Mouse (Mus musculus): ENCODE data around the gene Syde2.
"Not testable (repeated sequence)": the region's sequence is repeated elsewhere in the genome, so short reads cannot be mapped to it uniquely, and the experiment has no call there.

Syde2 gene

DNA sequence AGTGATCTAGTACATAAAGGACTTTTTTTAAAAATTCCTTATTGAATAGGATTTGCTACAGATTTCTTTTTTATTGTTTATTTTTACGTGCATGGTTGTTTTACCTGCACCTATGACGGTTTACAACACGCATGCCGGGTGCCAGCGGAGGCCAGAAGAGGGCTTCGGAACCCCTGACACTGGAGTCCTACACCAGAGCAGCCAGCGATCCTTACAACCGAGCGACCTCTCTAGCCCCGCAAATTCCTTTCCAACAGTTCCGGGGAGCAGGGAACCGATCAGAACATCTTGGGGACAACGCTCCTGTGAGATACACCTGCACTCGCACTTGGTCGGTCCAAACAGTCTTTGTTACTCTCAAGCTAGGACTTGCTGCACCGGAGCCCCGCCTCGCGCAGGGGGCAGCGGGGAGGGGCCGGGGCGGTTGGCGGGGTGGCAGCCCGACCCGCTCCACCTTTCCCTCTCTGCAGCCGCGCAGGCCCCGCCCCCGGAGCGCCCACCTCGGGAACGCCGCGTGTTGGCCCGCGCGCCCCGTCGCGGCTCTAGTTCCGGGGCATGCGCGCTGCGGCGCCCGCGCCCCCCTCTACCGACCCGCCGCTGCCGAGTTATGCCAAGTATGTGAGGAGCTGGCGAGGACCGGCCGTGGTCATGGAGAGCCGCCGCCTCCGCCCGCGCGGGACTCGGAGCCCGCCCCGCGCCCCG lies at the start of gene Syde2:
Syde2 (plus strand) TSS at position 603 of the 702 bp plus-strand sequence.
- DNase-seq (ENCODE audit: low read depth, low spot score), result peak; percentile 86

DNA sequence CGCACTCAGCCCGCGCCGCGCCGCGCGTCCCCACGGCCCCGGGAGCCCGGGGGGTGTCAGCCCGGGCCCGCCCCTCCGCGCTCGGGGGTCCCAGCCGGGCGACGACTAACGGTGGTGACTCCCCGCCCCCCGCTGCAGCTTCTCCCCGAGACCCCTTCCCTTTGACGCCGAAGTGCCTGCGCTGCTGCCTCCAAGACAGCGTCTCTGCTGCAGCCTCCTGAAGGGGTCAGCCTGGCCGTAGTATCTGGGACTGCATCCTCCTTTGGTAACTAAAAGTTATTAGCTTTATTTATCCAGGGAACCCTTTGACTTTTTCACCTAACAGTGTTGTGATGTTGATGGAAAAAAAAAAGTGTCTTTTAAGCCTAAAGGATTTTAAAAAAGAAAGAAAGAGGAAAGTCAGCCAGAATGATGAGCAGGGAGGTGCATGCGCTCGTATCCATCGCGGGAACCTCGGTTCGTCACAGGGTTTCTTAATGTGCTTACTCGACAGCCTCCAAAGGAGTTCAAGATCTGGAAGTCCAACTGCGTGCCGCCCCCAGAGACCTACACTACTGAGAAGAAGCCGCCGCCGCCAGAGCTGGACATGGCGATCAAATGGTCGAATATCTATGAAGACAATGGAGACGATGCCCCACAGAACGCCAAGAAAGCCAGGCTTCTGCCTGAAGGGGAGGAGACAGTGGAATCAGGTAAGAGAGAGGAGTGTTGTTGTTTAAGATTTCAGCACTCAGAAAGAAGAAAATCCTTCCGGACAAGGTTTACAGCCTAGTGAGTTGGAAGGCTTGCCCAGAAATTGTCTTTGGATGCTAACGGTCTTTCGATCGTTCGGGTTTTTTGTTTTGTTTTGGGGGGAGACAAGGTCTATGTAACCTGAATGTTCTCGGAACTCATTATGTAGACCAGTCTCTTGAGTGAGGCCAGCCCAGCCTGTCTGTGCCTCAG lies 49.0 kb upstream of the Syde2 start:
- DNase-seq (ENCODE audit: low read depth, low spot score), result peak; percentile 35

DNA sequence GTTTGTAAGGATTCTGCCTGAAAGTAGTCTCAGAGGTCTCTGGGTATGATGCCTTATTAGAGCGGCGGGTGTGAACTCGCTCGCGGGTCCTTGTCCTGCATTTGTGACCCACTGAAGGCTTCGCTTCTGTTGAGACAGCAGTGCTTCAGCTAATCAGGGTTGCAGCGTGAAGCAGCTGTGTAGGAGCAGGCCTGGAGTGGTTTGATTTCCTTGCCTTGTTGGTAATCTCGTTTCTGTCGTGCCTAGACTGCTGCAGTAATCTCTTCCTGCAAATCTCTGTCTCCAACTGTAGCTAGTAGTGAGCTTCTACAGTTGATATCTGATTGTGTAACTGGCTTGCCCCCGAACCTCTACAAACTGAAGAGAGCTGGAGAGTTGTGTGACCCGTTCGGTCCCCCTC lies 48.3 kb upstream of the Syde2 start:
- no peak for DNase-seq (ENCODE audit: low read depth, low spot score)

DNA sequence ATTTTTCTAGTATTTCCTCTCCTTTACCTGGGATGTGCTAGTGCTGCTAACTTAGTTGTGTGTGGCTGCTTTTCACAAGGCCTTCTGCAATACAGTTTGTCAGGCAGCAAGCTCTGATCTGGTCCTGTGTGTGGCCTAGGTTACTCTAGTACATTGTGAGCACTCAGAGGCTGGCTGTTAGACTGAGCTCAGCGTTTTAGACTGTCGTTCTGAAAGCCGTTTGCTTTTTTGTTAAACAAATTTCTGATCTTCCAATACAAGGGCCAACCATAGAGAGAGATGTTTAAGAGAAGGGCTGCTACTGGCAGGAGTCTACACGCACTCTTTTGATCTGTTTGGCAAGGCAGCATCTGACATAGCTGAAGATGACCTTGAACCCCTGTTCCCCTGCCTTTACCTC lies 47.7 kb upstream of the Syde2 start:
- DNase-seq (ENCODE audit: low read depth, low spot score), result no peak

DNA sequence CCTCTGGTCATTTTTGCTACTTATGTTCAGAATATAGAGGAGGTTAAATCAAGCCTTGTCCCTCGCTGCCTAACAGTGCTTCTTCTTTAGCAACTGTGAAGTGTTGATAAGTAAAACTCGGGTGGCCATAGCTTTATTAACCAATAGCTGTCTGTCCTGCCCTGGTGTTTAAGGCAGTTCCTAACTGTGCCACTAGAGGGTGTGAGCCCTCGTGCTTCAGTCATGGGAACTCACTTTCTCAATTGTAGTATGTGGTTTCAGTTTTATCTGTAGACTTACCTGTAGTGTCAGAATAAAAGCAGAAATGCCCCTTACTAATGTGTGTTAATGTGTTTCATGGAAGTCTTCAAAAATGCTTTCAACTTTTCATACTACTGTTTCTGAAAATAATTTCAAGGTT lies 45.7 kb upstream of the Syde2 start:
- peak; percentile 81 for DNase-seq (ENCODE audit: low read depth, low spot score)

DNA sequence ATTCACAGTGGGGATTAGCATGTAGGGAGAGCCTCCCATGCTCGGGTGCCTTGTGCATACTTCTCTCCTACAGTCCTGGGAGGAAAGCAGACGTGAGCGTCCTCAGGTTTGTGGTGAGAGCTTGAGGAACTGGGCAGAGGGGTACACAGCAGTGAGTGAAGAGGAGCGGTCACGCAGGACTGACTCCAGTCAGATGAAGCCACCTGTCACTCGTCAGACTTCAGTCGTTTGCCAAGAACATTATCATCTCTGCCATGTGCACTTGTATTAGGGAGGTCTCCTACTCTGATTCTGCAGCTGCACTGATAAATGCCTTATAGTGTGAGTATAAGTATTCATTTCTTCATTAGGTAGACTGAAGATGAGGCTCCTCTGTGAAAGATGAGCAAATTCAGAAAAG lies 43.3 kb upstream of the Syde2 start:
- DNase-seq (ENCODE audit: low read depth, low spot score), result no peak

DNA sequence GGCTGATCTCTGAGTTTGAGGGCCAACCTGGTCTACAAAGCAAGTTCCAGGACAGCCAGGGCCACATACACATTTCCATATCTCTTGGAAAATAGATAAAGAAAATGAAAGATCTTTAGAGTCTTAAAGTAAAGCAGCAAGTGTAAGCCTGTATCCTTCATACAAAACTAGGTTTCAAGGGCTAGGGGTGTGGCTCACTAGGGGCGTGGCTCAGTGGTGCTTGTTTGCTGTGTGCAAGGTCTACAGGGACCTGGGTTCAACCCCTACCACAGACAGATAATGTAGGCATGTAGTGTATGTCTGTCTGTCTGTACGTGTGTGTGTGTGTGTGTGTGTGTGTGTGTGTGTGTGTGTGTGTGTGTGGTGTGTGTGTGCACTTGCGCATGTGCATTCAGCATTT lies 41.8 kb upstream of the Syde2 start:
- no peak for DNase-seq (ENCODE audit: low read depth, low spot score)

DNA sequence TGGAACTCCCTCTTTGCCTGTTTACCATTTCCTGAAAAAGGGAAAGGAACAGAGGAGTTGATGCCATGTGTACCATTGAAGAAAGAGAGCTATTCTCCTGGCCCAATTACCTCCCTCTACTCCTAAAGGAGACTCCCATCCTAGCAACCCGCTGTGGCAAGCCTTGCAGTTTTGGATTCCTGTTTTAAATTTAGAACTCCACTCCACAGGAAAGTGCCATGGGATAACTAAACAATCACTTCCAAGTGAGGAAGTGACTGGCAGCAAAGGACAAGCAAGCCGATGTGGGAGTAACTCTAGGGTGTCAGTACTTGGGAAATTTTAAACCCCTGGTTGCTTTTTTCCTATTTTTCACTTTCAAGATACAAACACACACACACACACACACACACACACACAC lies 41.0 kb upstream of the Syde2 start:
- no peak for DNase-seq (ENCODE audit: low read depth, low spot score)

DNA sequence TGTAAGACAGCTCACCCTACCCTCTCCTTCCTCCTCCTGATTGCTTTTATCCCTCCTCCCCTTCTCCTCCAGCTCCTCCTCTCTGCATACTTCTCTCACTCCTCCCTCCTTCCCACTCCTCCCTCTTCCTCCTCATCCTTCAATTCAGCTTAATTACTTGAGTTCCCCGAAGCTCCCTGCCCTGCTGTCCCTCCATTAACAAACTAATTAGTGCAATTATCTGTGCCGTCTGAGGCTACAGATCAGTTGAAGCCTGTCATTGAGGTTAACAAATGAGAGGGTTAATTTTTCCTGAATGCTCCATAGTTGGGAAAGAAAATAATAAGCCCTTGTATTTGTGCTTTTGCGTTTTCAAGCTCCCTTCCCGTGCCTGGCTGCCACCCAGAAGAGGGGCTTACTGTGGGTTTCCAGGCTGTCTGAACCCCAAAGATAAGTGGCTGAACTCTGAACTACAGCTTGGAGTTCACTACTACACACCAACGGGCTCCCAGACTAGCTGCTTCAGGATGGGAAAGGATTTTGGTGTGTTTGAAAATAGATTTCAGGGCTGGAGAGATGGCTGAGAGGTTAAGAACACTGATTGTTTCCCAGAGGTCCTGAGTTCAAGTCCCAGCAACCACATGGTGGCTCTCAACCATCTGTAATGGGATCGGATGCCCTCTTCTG lies 40.0 kb upstream of the Syde2 start:
- DNase-seq (ENCODE audit: low read depth, low spot score), result no peak

DNA sequence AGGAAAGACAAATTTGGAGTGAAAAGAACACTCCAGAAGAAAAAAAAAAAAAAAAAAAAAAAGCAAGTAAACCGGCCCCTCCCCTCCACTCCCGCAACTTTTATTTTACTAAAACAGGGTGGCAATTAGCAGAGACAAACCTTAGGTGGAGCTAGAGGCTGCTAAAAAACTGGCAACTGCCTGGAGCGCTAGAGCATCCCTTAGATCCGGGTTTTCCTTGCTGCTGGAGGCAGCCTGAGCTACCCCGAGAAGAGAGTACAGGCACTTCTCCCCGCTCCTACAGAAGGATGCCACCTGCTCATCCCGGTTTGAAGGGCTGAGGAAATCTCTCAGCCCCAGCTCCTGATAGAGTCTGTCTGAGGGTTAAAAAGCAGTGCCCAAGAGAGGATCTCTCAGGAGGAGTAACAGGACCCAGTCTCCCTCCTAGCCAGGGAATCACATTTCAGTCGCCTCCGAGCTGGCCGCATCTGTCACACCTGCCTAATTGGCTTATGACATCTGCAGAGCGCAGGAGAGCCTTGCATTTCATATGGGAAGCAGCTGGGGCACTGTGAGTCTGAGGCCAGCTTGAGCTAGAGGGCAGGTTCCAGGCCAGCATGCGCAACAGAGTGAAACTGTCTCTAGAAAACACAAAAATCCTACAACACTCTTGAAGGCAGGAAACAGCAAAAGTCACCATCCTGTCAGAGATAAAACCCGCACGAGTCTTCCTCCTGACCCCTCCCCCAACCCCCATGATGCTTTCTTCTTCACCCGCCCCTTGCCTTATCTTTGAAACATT lies 37.4 kb upstream of the Syde2 start:
- DNase-seq (ENCODE audit: low read depth, low spot score), result peak; percentile 74

DNA sequence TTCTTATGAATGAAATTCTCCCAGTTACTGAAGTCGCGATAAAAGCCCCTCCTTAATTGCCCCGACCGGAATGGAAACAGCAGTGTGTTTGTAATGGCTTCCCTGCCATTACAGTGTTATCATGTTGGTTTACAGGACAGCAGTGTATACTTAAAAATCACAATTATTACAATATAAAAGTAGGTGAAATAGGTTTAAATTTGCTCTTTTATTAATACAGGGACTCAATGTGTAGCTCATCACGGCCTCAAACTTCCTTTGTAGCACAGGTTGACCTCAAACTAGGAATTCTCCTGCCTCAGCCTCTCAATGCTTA lies 36.9 kb upstream of the Syde2 start:
- DNase-seq (ENCODE audit: low read depth, low spot score), result no peak

DNA sequence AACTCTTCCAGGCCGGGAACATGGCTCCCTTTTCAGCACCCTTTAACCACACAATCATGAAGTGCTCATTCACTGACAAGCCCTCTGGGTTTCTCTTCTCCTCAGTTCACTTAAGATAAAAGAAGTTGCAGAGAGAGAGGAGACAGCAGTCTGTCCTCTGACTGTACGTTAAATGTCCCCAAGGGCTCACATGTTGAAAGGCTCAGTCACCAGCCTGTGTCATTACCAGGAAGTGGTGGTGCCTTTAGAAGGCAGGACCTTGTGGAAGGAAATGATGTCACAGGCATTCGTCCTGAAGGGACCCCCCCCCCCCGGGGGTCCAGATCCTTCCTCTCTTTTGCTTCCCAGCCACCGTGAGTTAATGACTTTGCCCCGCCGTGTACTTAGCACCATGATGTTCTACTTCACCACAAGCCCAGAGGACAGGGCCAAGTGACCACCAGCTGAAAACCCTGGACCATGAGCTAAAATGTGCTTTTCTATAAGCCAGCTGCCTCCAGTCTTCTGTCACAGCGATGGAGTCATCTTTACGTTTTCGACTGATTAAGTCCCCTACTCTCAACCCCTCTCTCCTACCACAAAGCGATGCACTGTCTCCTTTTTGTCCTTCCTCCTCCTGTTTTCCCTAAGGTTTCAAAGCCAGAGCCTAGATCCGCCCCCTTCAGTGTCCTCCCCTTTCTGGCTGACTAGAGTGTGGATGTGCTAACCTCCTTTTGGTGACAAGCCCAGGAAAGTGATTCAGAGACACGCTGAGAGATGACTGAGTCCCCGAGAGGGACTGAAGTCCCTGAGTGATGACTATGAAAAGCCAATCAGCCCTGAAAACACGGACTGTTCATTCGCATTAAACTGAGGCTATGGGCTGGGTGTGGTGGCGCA lies 36.1 kb upstream of the Syde2 start:
- no peak for DNase-seq (ENCODE audit: low read depth, low spot score)

DNA sequence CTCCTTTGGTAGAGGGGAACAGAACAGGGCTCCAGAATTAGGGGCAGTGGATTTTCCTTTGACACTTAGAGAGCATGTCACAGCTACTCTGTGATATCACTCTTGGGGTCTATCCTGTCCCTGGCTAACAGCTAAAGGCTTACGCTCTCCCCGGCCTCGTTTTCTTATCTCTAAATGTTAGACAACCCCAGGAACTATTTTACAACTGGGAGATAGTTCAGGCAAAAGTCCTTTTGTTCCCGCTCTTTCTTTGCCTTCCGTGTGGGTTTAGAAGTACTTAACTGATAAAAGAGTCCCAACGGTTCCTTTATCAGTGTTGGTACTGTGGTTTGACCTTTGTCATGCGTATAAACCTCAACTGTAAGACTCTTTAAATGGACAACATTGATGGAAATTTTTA lies 34.7 kb upstream of the Syde2 start:
- DNase-seq (ENCODE audit: low read depth, low spot score), result no peak

DNA sequence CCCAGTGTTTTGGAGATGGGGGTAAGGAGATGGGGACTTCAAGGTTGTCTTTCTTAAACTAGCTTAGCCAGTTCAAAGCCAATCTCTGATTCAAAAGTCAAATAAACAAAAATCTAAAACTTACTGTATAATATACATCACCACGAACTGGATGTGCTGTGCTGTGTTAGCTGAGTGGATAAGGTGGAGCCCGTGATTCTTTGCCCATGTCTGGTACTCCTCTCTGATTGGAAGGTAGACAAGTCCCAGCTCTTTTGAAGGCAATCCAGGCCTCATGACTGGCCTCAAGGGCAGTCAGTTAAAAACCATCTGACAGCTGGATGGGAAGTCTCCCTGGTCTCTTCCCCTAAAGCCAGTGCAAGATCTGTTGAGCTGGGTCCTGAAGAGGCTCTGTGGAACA lies 34.3 kb upstream of the Syde2 start:
- no peak for DNase-seq (ENCODE audit: low read depth, low spot score)

DNA sequence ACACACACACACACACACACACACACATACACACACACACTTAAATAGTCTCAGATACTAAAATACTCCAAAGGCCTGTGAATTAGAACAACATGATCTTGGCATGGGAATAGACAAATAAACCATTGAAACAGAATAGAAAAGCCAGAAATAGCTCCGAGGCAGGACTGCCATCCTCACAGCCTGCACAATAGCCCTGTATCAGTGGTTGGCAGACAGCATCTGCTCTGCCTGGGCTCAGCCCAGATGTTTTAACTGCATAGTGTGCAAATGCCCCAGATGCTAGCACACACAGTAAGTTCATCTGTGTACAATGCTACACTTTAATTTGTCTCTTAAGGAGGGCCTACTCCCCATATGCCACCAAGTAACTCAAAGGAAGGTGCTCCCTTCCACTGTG lies 27.8 kb upstream of the Syde2 start:
- DNase-seq (ENCODE audit: low read depth, low spot score), result no peak

DNA sequence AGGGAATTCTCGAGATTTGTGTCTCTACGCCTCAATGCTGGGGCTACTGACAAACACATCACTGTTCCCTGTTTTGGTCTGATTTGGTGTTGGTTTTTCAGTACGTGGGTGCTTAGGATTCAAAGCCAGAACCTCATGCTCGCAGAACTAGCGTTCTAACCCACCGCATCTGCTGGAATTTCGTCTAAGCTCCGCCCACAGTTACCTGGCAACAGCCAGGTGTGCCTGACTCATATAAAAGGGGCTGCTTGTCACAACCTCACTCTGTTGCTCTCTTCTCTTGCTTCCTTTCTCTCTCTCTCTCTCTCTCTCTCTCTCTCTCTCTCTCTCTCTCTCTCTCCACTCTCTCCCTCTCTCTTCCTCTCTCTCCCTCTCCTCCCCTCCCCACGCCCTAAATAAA lies 25.3 kb upstream of the Syde2 start:
- DNase-seq (ENCODE audit: low read depth, low spot score), result no peak

DNA sequence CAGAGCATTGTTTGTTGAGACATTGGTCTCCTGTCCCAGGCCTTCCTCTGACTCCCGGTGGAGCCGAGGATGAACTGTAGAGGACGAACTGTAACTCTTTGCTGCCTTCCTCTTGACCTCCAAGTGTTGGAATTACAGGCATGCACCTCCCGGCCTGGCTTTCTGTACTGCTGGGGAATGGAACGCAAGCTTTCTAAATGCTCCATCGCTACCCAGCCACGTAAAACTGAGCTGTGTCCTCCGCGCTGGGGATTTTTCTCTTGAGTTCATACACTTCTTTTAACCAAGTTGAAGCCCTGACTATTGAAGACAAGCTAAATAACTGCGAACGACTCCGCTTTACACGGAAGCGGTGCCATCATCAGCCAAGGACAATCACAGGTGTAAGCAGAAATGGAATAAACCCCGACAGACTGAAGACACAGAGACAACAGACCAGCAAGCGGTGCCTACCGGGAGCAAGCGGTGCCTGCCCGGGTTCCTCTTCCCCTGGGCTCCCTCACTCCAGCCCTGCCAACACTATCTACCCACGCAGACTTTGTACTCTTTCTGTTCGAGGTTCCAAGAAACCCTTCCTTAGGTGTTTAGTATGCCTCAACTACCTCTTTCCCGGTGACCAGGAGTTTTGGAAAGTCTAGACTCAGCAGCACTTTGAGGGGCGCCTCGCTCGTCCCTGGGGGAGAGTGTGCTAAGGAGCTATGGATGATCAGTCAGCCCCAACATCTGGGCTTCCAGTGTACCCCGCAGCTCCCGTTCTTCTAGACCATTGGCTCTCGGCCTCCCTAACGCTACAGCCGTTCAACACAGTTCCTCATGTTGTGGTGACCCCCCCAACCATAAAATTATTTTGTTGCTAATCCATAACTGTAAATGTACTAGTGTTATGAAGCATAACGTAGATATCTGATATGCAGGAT lies 24.3 kb upstream of the Syde2 start:
- peak; percentile 40 for DNase-seq (ENCODE audit: low read depth, low spot score)

DNA sequence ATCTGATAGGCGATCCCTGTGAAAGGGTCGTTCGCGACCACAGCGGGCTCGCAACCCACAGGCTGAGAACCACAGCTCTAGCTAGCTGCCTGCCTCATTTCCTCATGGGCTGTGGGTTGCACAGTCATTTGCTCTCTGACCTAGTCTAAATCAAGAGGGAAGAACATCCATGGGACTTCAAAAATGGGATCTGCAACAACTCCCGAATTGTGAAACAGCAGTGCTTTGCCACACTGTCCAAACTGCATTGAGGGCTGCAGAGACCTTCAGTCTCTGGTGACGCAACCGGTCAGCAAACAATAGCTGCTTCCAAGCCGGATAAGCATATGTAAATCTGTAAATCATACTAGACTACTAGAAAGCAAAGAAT lies 23.7 kb upstream of the Syde2 start:
- no peak for DNase-seq (ENCODE audit: low read depth, low spot score)

DNA sequence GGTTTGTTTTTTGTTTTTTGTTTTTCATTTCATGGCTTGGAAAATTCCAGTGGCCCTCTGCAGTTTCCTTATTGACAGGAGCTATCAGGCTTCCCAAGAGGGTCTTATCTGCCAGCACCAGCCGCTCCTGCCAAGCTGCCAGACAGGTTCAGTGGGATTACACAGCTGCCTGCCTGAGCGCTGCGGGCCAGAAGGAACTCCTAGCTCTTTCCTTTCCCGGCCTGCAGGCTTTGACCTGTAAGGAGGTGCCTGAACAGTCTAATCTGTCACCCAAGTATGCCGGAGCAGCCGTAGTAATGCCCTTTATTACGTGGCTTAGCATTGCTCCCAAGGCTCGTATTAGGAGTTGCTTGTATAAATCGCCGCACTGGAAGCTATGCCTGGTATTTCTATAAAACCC lies 23.2 kb upstream of the Syde2 start:
- peak; percentile 62 for DNase-seq (ENCODE audit: low read depth, low spot score)

DNA sequence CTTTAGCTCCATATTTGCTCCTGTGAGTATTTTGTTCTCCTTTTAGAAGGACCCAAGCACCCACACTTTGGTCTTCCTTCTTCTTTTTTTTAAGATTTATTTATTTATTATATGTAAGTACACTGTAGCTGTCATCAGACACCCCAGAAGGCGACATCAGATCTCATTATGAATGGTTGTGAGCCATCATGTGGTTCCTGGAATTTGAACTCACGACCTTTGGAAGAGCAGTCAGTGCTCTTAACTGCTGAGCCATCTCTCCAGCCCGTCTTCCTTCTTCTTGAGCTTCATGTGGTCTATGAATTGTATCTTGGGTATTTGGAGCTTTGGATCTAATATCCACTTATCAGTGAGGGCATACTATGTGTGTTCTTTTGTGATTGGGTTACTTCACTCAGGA lies 22.1 kb upstream of the Syde2 start:
- not testable (repeated sequence) for DNase-seq (ENCODE audit: low read depth, low spot score)

Measured in mesoderm, embryonic 11.5 days (tissue).